Mouse (Mus musculus): Measurements from ENCODE around the gene Etv3. TPM values are rescaled to one million over a fixed set of nuclear protein-coding genes. Genes with fewer than 3 reads are reported as not detected.

Etv3 gene
- polyA plus RNA-seq, 1 experiment from 2014 or later: 7.3 TPM

Other genes with a start within 250 kb of the Etv3 start
- not detected in 2 replicates for gene Cd5l, start 167.5 kb upstream of the Etv3 start, polyA plus RNA-seq (2014; fragmentation: Nextera tagmentation; extraction: Ambion mirVana)
- not detected in 2 replicates for gene Fcrl1, start 149.0 kb upstream of the Etv3 start, polyA plus RNA-seq (2014; fragmentation: Nextera tagmentation; extraction: Ambion mirVana)
- gene Fcrl5, start 89.6 kb upstream of the Etv3 start, polyA plus RNA-seq (2014; fragmentation: Nextera tagmentation; extraction: Ambion mirVana): not detected in 2 replicates
- gene Arhgef11, start 92.2 kb downstream of the Etv3 start, polyA plus RNA-seq (2014; fragmentation: Nextera tagmentation; extraction: Ambion mirVana): 27.1 and 28.6 TPM in 2 replicates
- 0.52 and 0.77 TPM in 2 replicates for gene Lrrc71, start 223.2 kb downstream of the Etv3 start, polyA plus RNA-seq (2014; fragmentation: Nextera tagmentation; extraction: Ambion mirVana)

Data from neural tube, embryonic 14.5 days (tissue).